Mouse (Mus musculus) liver, postnatal 0 days (tissue): ENCODE measurements around the gene Bysl. TPM values are rescaled to one million over a fixed set of nuclear protein-coding genes. Genes with fewer than 3 reads are reported as not detected.
"Not testable (repeated sequence)": the region's sequence is repeated elsewhere in the genome, so short reads cannot be mapped to it uniquely, and the experiment has no call there.

Source experiments
- ATAC-seq: fragments of 200-750 bp; cut with Nextera tagmentation; 2 replicates; pipeline ENCODE4 v1.8.0; 2017; ENCODE audit warnings: mild to moderate bottlenecking, moderate library complexity
- DNase-seq: peaks from one replicate; pipeline ENCODE4 v3.0.0-alpha.2; 2016
- H3K27ac ChIP-seq: fragments of 300-500 bp; sonication (generic); 2 replicates; pipeline ENCODE4 v1.5.1; 2014; ENCODE audit warnings: antibody characterized with exemption, moderate library complexity, mild to moderate bottlenecking, low read depth
- H3K27me3 ChIP-seq: fragments of 300-500 bp; sonication (generic); 2 replicates; pipeline ENCODE4 v1.6.1; 2014; ENCODE audit warnings: low read length, control low read depth, mixed read lengths; ENCODE audit not compliant: insufficient read depth
- H3K36me3 ChIP-seq: fragments of 300-500 bp; sonication (generic); replicated peaks from 2 replicates; pipeline ENCODE4 v1.6.1; 2014; ENCODE audit warnings: mild to moderate bottlenecking, control low read depth, low read length, moderate library complexity, mixed read lengths; ENCODE audit not compliant: insufficient read depth
- H3K4me1 ChIP-seq: fragments of 300-500 bp; sonication (generic); 2 replicates; pipeline ENCODE4 v1.6.1; 2014; ENCODE audit warnings: antibody characterized with exemption, mild to moderate bottlenecking, control low read depth; ENCODE audit not compliant: insufficient read depth
- H3K4me2 ChIP-seq: fragments of 300-500 bp; sonication (generic); 2 replicates; pipeline ENCODE4 v1.6.1; 2014; ENCODE audit warnings: low read depth, mild to moderate bottlenecking, low read length, moderate library complexity, mixed read lengths
- H3K4me3 ChIP-seq: fragments of 300-500 bp; sonication (generic); 2 replicates; pipeline ENCODE4 v1.5.1; 2014; ENCODE audit warnings: low read depth, low read length
- H3K9ac ChIP-seq: fragments of 300-500 bp; sonication (generic); replicated peaks from 2 replicates; pipeline ENCODE4 v1.6.1; 2014; ENCODE audit warnings: mild to moderate bottlenecking, moderate library complexity
- H3K9me3 ChIP-seq: fragments of 300-500 bp; sonication (generic); 2 replicates; pipeline ENCODE4 v1.6.1; 2016; ENCODE audit warnings: mild to moderate bottlenecking, control low read depth, low read length, mixed read lengths
- CTCF ChIP-seq: sonication (generic); IDR thresholded peaks from 2 replicates; pipeline ENCODE4 v1.5.1; 2016; ENCODE audit warnings: antibody characterized with exemption, low read depth
- EP300 ChIP-seq: IDR thresholded peaks from 2 replicates; pipeline ENCODE4 v1.6.1; 2016; ENCODE audit warnings: antibody characterized with exemption, low read depth, mild to moderate bottlenecking
- WGBS: fragments of 180-500 bp; shearing (Covaris S2); extraction: QIAGEN DNeasy Blood & Tissue Kit; methylation state at CpG from one replicate; pipeline ENCODE4 v1.1.7; 2014; ENCODE audit not compliant: insufficient replicate concordance; 5-methylcytosine and 5-hydroxymethylcytosine counted together
- polyA plus RNA-seq: library from polyadenylated mRNA; unstranded; fragments of >200 nt; fragmentation: Nextera tagmentation; extraction: Ambion mirVana; gene quantifications from 2 replicates; pipeline ENCODE4 v1.2.1, GENCODE M21; 2015

The Bysl gene
- polyA plus RNA-seq, 1 experiment from 2014 or later, result 10.6 TPM

DNA sequence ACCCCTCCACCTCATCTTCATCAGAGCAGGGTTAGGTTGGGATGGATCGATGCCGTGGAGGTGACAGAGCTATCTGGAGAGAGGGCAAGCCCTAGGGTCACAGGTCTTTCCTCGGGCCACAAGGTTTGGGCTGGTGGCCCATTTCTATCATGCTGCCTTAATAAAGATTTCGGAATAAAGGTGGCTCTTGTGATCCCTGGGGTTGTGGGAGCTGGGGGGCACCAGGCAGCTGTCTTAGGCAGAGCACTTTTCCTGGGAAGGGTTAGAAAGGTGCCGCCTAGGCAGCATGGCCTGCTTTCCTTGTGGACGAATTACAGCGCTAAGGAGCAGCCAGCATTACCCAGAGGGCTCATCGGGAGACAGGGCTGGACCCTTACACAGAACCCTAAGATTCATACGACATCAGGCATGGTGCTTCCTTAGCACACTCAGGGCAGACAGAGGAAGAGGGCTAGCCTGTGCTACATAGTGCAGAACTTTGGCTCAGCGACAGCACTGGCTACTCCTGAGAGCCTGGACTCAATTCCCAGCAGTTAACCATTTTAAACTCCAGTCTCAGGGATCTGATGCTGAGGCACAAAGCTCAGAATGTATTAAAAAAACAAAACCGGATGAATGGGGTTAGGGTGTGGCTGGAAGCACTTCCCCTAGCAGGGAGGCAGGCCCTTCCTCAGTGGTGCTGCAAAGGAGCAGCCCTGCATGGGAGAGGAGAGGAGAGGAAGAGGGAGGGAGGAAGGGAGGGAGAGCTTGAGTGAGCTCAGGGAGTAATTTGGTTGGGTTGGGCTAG lies 11.6 kb downstream of the Bysl start:
- H3K4me3 ChIP-seq, result no peak overlapping the region
- no peak for TF ChIP-seq EP300
- no peak for TF ChIP-seq CTCF
- WGBS, result 73% methylated on average over 11 of the region's 11 CpGs
- H3K9me3 ChIP-seq, result no peaks in the 10 kb centered on the region
- H3K9ac ChIP-seq, result 0 out of 2 replicates have a peak overlapping the region, but pooled peaks have one; percentile 9
- H3K27ac ChIP-seq, result peak overlapping the region; percentile 93
- H3K36me3 ChIP-seq, result peaks cover 72% of the 10 kb centered on the region
- no peak overlapping the region for H3K4me2 ChIP-seq
- H3K27me3 ChIP-seq, result no peaks in the 10 kb centered on the region
- H3K4me1 ChIP-seq, result peaks cover 40% of the 10 kb centered on the region
- DNase-seq (peak; percentile 33), ATAC-seq (no peak)

DNA sequence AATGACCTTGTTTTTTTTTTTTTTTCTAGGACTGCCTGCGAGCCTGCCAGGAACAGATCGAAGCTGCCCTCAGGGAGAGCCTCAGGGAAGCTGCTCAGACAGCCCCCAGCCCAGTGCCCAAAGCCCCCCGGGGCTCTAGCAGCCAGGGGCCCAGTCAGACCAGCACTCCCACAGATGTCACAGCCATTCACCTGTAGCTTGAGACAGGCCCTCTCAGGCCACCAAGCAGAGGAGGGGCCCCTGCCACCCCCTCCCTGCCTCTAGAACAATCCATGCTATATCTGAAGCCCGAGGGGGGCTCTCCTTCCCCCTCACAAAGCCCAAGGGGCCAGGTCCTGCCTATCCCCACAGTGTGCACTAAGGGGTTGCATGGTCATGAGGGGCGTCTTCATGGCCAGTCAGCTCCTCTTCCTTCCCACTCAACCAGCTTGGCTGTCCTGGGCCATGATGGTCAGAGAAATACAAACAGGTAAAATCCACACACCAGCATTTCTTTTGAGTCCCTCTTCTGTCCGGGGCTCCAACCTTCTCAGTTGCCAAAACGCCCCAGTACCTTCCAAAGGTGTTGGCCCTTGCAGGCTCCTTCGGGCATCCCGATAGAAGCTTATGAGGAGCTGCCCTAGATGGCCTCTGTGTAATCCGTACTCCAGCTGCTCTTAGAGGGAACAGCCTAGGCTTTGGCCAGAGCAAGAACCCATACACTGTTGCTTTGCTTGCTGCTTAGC lies 12.6 kb downstream of the Bysl start:
- H3K9ac ChIP-seq, result peak overlapping the region; percentile 55
- H3K4me2 ChIP-seq, result peak overlapping the region; percentile 86
- DNase-seq, H3K9me3 ChIP-seq, H3K27me3 ChIP-seq, ATAC-seq: not testable (repeated sequence)
- 74% methylated on average over 10 of the region's 10 CpGs for WGBS
- H3K4me3 ChIP-seq, result 0 out of 2 replicates have a peak overlapping the region, but pooled peaks have one; percentile 95
- peaks cover 40% of the 10 kb centered on the region for H3K4me1 ChIP-seq
- peak overlapping the region; percentile 93 for H3K27ac ChIP-seq
- peaks cover 65% of the 10 kb centered on the region for H3K36me3 ChIP-seq

GRCm38 (mm10) chr17:47597838-47598579 lies 13.3 kb downstream of the Bysl start:
- peaks cover 61% of the 10 kb centered on the region for H3K36me3 ChIP-seq
- H3K4me2 ChIP-seq, result peak overlapping the region; percentile 86
- no peaks in the 10 kb centered on the region for H3K9me3 ChIP-seq
- whole genome bisulfite sequencing, result 30% methylated on average over 10 of the region's 10 CpGs
- peak; percentile 62 for ATAC-seq
- peak; percentile 75 for DNase-seq
- H3K9ac ChIP-seq, result peak overlapping the region; percentile 86
- H3K27me3 ChIP-seq, result no peaks in the 10 kb centered on the region
- peaks cover 41% of the 10 kb centered on the region for H3K4me1 ChIP-seq
- TF ChIP-seq CTCF (peak; percentile 87), EP300 (peak; percentile 90)
- peak overlapping the region; percentile 95 for H3K4me3 ChIP-seq
- H3K27ac ChIP-seq, result peak overlapping the region; percentile 93

DNA sequence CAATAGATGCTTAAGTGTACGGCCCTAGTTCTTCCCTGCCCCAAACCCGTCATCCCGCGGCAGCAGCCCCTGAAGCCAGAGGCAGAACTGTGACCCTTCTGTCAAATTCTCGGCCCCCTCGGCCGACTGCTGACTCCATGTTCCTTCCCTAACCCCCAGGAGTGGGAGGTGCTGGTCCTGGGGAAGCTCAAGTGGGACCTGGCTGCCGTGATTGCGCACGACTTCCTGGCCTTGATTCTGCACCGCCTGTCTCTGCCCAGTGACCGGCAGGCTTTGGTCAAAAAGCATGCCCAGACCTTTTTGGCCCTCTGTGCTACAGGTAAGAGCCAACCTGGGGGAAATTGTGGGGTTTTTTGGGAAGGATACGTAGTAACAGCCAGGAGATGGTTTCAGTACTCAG lies 14.0 kb downstream of the Bysl start:
- no peak for ATAC-seq
- 59% methylated on average over 13 of the region's 13 CpGs for WGBS
- H3K9me3 ChIP-seq, result no peaks in the 10 kb centered on the region
- H3K36me3 ChIP-seq, result peaks cover 57% of the 10 kb centered on the region
- TF ChIP-seq CTCF (no peak), EP300 (no peak)
- H3K4me1 ChIP-seq, result peaks cover 49% of the 10 kb centered on the region
- H3K9ac ChIP-seq, result peak overlapping the region; percentile 86
- H3K27me3 ChIP-seq, result no peaks in the 10 kb centered on the region
- H3K4me3 ChIP-seq, result peak overlapping the region; percentile 95
- peak overlapping the region; percentile 86 for H3K4me2 ChIP-seq
- peak; percentile 37 for DNase-seq
- peak overlapping the region; percentile 93 for H3K27ac ChIP-seq

DNA sequence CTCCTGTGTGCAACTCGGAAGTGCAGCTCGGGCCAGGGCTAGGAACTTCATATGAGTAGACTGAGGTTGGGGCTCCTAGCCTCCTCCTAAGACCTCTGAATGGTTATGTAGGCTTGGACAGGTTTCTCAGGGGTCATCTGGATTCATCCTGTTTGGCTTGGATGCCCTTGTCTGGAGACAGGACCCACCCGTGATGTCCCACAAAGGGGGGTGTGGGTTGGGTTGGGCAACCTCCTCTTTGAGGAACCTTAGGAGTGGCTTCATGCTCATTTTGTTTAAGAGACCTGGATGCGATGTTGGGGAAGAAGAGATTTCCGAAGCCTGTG lies 14.5 kb downstream of the Bysl start:
- H3K9me3 ChIP-seq, result no peaks in the 10 kb centered on the region
- peaks cover 52% of the 10 kb centered on the region for H3K36me3 ChIP-seq
- H3K4me2 ChIP-seq, result peak overlapping the region; percentile 86
- H3K4me3 ChIP-seq, result peak overlapping the region; percentile 95
- TF ChIP-seq EP300 (no peak; the same call in 1 of the 2 replicates), CTCF (no peak)
- no peaks in the 10 kb centered on the region for H3K27me3 ChIP-seq
- H3K4me1 ChIP-seq, result peaks cover 49% of the 10 kb centered on the region
- DNase-seq (peak; percentile 30), ATAC-seq (no peak)
- WGBS, result 48% methylated on average over 5 of the region's 5 CpGs
- peak overlapping the region; percentile 86 for H3K9ac ChIP-seq
- H3K27ac ChIP-seq, result peak overlapping the region; percentile 93

DNA sequence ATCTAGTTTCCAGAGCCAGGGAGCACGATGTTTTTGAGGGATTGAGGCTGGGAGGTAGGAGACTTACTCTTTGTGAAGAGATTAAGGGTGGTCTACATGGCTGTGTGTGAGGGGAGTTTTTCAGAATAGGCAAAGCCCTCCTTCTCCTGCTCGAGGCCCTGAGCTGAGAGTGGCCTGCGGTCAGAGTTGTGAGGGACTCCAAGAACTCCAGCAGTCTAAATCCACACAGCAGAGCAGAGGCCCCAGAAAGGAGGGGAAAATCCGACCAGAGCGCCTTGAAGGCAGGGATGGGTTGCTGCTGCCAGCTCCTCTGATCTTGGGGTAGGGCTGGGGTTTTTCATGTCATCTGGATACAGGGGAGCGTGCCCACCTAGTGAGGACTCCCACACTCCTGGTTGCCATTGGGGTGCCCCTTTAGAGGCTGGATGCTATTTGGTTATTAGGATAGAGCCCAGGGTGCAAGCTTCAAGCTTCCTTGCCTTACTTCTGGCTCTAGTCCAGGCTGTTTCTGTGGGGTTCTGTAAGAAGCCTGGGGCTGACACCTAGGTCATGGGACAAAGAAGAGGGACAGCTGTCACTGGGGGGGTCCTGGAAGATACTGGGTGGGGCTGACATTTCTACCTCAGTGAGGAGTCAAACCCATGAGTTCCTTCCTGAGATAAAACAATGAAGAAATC lies 15.0 kb downstream of the Bysl start:
- ATAC-seq (no peak), DNase-seq (peak; percentile 41)
- H3K36me3 ChIP-seq, result peaks cover 50% of the 10 kb centered on the region
- peaks cover 54% of the 10 kb centered on the region for H3K4me1 ChIP-seq
- WGBS, result 46% methylated on average over 6 of the region's 6 CpGs
- peak overlapping the region; percentile 86 for H3K9ac ChIP-seq
- peak overlapping the region; percentile 86 for H3K4me2 ChIP-seq
- H3K27ac ChIP-seq, result peak overlapping the region; percentile 93
- no peaks in the 10 kb centered on the region for H3K27me3 ChIP-seq
- TF ChIP-seq CTCF, result no peak
- no peak for TF ChIP-seq EP300
- peak overlapping the region; percentile 95 for H3K4me3 ChIP-seq
- no peaks in the 10 kb centered on the region for H3K9me3 ChIP-seq
